Mouse (Mus musculus): Measurements from ENCODE around the gene Ints13. TPM values are rescaled to one million over a fixed set of nuclear protein-coding genes. Genes with fewer than 3 reads are reported as not detected.

Gene Ints13
- total RNA-seq, 2 experiments from 2014 or later = 29.4 to 34.4 TPM

- intact Hi-C loops (cut with DNase I) = no loop called here
- no peak for DNase-seq (ENCODE audit: extremely low spot score in 1 of 2, low spot score in 2 of 2)
Measured at GRCm38 (mm10) chr6:146545289-146545865, 32.3 kb downstream of the Ints13 start.

- no peak for DNase-seq (ENCODE audit: extremely low spot score in 1 of 2, low spot score in 2 of 2)
- intact Hi-C loops (cut with DNase I) = no loop called here
Measured at GRCm38 (mm10) chr6:146544622-146545021, 33.0 kb downstream of the Ints13 start.

GRCm38 (mm10) chr6:146540386-146540785 is 37.2 kb downstream of the Ints13 start:
- intact Hi-C loops (cut with DNase I) = no loop called here
- no peak for DNase-seq (ENCODE audit: extremely low spot score in 1 of 2, low spot score in 2 of 2)

- intact Hi-C loops (cut with DNase I) = no loop called here
- no peak for DNase-seq (ENCODE audit: extremely low spot score in 1 of 2, low spot score in 2 of 2)
Measured at GRCm38 (mm10) chr6:146538661-146539060, 39.0 kb downstream of the Ints13 start.

- intact Hi-C loops (cut with DNase I) = no loop called here
- DNase-seq (ENCODE audit: extremely low spot score in 1 of 2, low spot score in 2 of 2) = no peak
Measured at GRCm38 (mm10) chr6:146538071-146538470, 39.6 kb downstream of the Ints13 start.

- intact Hi-C loops (cut with DNase I) = no loop called here
- DNase-seq (ENCODE audit: extremely low spot score in 1 of 2, low spot score in 2 of 2) = no peak
Measured at GRCm38 (mm10) chr6:146537111-146537510, 40.5 kb downstream of the Ints13 start.

GRCm38 (mm10) chr6:146535501-146535900 is 42.1 kb downstream of the Ints13 start:
- intact Hi-C loops (cut with DNase I) = no loop called here
- DNase-seq (ENCODE audit: extremely low spot score in 1 of 2, low spot score in 2 of 2) = no peak

GRCm38 (mm10) chr6:146533146-146533545 is 44.5 kb downstream of the Ints13 start:
- intact Hi-C loops (cut with DNase I) = no loop called here

GRCm38 (mm10) chr6:146530769-146531168 is 46.9 kb downstream of the Ints13 start:
- no peak for DNase-seq (ENCODE audit: extremely low spot score in 1 of 2, low spot score in 2 of 2)
- intact Hi-C loops (cut with DNase I) = no loop called here

More at GRCm38 (mm10) chr6:146533146-146533545, 44.5 kb downstream of the Ints13 start:
- DNase-seq (ENCODE audit: extremely low spot score in 1 of 2, low spot score in 2 of 2) = no peak

- intact Hi-C loops (cut with DNase I) = no loop called here
Measured at GRCm38 (mm10) chr6:146530363-146530762, 47.3 kb downstream of the Ints13 start.

GRCm38 (mm10) chr6:146527537-146527936 is 50.1 kb downstream of the Ints13 start:
- no peak for DNase-seq (ENCODE audit: extremely low spot score in 1 of 2, low spot score in 2 of 2)
- intact Hi-C loops (cut with DNase I) = no loop called here

More at GRCm38 (mm10) chr6:146530363-146530762, 47.3 kb downstream of the Ints13 start:
- no peak for DNase-seq (ENCODE audit: extremely low spot score in 1 of 2, low spot score in 2 of 2)

GRCm38 (mm10) chr6:146525500-146525899 is 52.1 kb downstream of the Ints13 start:
- DNase-seq (ENCODE audit: extremely low spot score in 1 of 2, low spot score in 2 of 2) = no peak
- intact Hi-C loops (cut with DNase I) = no loop called here

- intact Hi-C loops (cut with DNase I) = no loop called here
- DNase-seq (ENCODE audit: extremely low spot score in 1 of 2, low spot score in 2 of 2) = no peak
Measured at GRCm38 (mm10) chr6:146521456-146522245, 56.0 kb downstream of the Ints13 start.

GRCm38 (mm10) chr6:146519019-146519418 is 58.6 kb downstream of the Ints13 start:
- intact Hi-C loops (cut with DNase I) = no loop called here
- no peak for DNase-seq (ENCODE audit: extremely low spot score in 1 of 2, low spot score in 2 of 2)

GRCm38 (mm10) chr6:146515936-146516335 is 61.7 kb downstream of the Ints13 start:
- intact Hi-C loops (cut with DNase I) = no loop called here
- no peak for DNase-seq (ENCODE audit: extremely low spot score in 1 of 2, low spot score in 2 of 2)

GRCm38 (mm10) chr6:146514531-146514948 is 63.1 kb downstream of the Ints13 start:
- DNase-seq (ENCODE audit: extremely low spot score in 1 of 2, low spot score in 2 of 2) = no peak
- intact Hi-C loops (cut with DNase I) = no loop called here

GRCm38 (mm10) chr6:146513899-146514298 is 63.7 kb downstream of the Ints13 start:
- intact Hi-C loops (cut with DNase I) = no loop called here
- no peak for DNase-seq (ENCODE audit: extremely low spot score in 1 of 2, low spot score in 2 of 2)

GRCm38 (mm10) chr6:146513384-146513783 is 64.3 kb downstream of the Ints13 start:
- intact Hi-C loops (cut with DNase I) = no loop called here
- DNase-seq (ENCODE audit: extremely low spot score in 1 of 2, low spot score in 2 of 2) = no peak

GRCm38 (mm10) chr6:146511511-146511910 is 66.1 kb downstream of the Ints13 start:
- DNase-seq (ENCODE audit: extremely low spot score in 1 of 2, low spot score in 2 of 2) = no peak
- intact Hi-C loops (cut with DNase I) = no loop called here

GRCm38 (mm10) chr6:146509891-146510290 is 67.7 kb downstream of the Ints13 start:
- intact Hi-C loops (cut with DNase I) = no loop called here
- no peak for DNase-seq (ENCODE audit: extremely low spot score in 1 of 2, low spot score in 2 of 2)

All from left cerebral cortex, postnatal 10 days (tissue).